Mouse (Mus musculus) heart, embryonic 15.5 days (tissue): ENCODE measurements around the gene Eepd1. TPM values are rescaled to one million over a fixed set of nuclear protein-coding genes. Genes with fewer than 3 reads are reported as not detected.

Source experiments
- ATAC-seq: fragments of 200-750 bp; cut with Nextera tagmentation; replicated peaks from 2 replicates; pipeline ENCODE4 v1.8.0; 2017; ENCODE audit warnings: low read depth, moderate TSS enrichment; ENCODE audit not compliant: insufficient number of reproducible peaks, insufficient read depth, low FRiP score
- H3K27ac ChIP-seq: fragments of 300-500 bp; sonication (generic); 2 replicates; pipeline ENCODE4 v1.5.1; 2015; ENCODE audit warnings: mild to moderate bottlenecking, inconsistent platforms
- H3K27me3 ChIP-seq: fragments of 300-500 bp; sonication (generic); 2 replicates; pipeline ENCODE4 v1.6.1; 2015; ENCODE audit warnings: inconsistent platforms
- H3K36me3 ChIP-seq: fragments of 300-500 bp; sonication (generic); 2 replicates; pipeline ENCODE4 v1.6.1; 2015; ENCODE audit warnings: mild to moderate bottlenecking, inconsistent platforms
- H3K4me1 ChIP-seq: fragments of 300-500 bp; sonication (generic); replicated peaks from 2 replicates; pipeline ENCODE4 v1.6.1; 2015; ENCODE audit warnings: inconsistent platforms
- H3K4me2 ChIP-seq: fragments of 300-500 bp; sonication (generic); 2 replicates; pipeline ENCODE4 v1.6.1; 2015; ENCODE audit warnings: inconsistent platforms, mild to moderate bottlenecking, moderate library complexity
- H3K4me3 ChIP-seq: fragments of 300-500 bp; sonication (generic); 2 replicates; pipeline ENCODE4 v1.5.1; 2015; ENCODE audit warnings: mild to moderate bottlenecking, inconsistent platforms
- H3K9ac ChIP-seq: fragments of 300-500 bp; sonication (generic); 2 replicates; pipeline ENCODE4 v1.6.1; 2015; ENCODE audit warnings: mild to moderate bottlenecking, inconsistent platforms
- H3K9me3 ChIP-seq: fragments of 300-500 bp; sonication (generic); replicated peaks from 2 replicates; pipeline ENCODE4 v1.6.1; 2016; ENCODE audit warnings: inconsistent platforms
- WGBS: fragments of 180-500 bp; shearing (Covaris S2); methylation state at CpG from one replicate; pipeline ENCODE4 v1.1.7; 2015; ENCODE audit warnings: mixed read lengths; 5-methylcytosine and 5-hydroxymethylcytosine counted together
- polyA plus RNA-seq: library from polyadenylated mRNA; unstranded; fragments of >200 nt; fragmentation: Nextera tagmentation; extraction: Ambion mirVana; gene quantifications from 2 replicates; pipeline ENCODE4 v1.2.1, GENCODE M21; 2015

The Eepd1 gene
- polyA plus RNA-seq, 1 experiment from 2014 or later, result 21.5 TPM

GRCm38 (mm10) chr9:25489221-25489960 lies 8.0 kb downstream of the Eepd1 start:
- no peaks in the 10 kb centered on the region for H3K9me3 ChIP-seq
- no peak for ATAC-seq
- H3K4me2 ChIP-seq, result no peak overlapping the region
- WGBS, result 51% methylated on average over 7 of the region's 7 CpGs
- peaks cover 72% of the 10 kb centered on the region for H3K4me1 ChIP-seq
- H3K27me3 ChIP-seq, result no peaks in the 10 kb centered on the region
- H3K36me3 ChIP-seq, result no peaks in the 10 kb centered on the region
- H3K9ac ChIP-seq, result no peak overlapping the region
- H3K4me3 ChIP-seq, result no peak overlapping the region
- H3K27ac ChIP-seq, result peak overlapping the region; percentile 49

GRCm38 (mm10) chr9:25490278-25491145 lies 9.2 kb downstream of the Eepd1 start:
- ATAC-seq, result no peak
- Histone ChIP-seq H3K4me1 (peaks cover 62% of the 10 kb centered on the region), H3K4me2 (no peak overlapping the region), H3K9ac (no peak overlapping the region), H3K9me3 (no peaks in the 10 kb centered on the region), H3K27me3 (no peaks in the 10 kb centered on the region), H3K4me3 (no peak overlapping the region), H3K36me3 (no peaks in the 10 kb centered on the region), H3K27ac (no peak overlapping the region)
- WGBS, result 66% methylated on average over 13 of the region's 13 CpGs

- ATAC-seq, result peak; percentile 55; the same call in 1 of the 2 replicates
- peaks cover 34% of the 10 kb centered on the region for H3K4me1 ChIP-seq
- no peak overlapping the region for H3K4me3 ChIP-seq
- H3K4me2 ChIP-seq, result no peak overlapping the region
- H3K9ac ChIP-seq, result no peak overlapping the region
- no peaks in the 10 kb centered on the region for H3K9me3 ChIP-seq
- 46% methylated on average over 5 of the region's 5 CpGs for WGBS
- H3K27me3 ChIP-seq, result no peaks in the 10 kb centered on the region
- H3K27ac ChIP-seq, result peak overlapping the region; percentile 52
- no peaks in the 10 kb centered on the region for H3K36me3 ChIP-seq
Measured at GRCm38 (mm10) chr9:25493918-25494317, 12.6 kb downstream of the Eepd1 start.

DNA sequence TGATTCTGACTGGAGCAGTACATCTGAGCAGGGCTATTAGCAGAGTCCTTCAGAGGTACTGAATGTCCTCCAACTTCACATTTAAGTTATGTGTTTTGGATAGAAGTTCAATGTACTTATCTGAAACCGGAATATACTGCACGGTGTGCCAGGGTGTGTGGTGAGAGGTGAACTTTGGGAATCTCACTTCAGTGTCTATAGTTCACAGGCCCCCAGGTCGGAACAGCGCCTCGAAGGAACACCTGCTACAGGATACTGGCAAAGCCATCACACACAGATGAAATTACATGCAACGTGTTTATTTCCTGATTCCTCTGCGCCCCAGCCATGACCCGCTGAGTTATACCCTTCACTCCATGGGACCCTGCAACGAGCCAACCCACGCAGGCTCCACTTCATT lies 14.3 kb downstream of the Eepd1 start:
- H3K9me3 ChIP-seq, result no peaks in the 10 kb centered on the region
- H3K27ac ChIP-seq, result no peak overlapping the region
- no peak overlapping the region for H3K4me2 ChIP-seq
- peaks cover 32% of the 10 kb centered on the region for H3K4me1 ChIP-seq
- no peak overlapping the region for H3K9ac ChIP-seq
- H3K36me3 ChIP-seq, result no peaks in the 10 kb centered on the region
- no peaks in the 10 kb centered on the region for H3K27me3 ChIP-seq
- no peak overlapping the region for H3K4me3 ChIP-seq
- WGBS, result 89% methylated on average over 10 of the region's 10 CpGs
- no peak for ATAC-seq

DNA sequence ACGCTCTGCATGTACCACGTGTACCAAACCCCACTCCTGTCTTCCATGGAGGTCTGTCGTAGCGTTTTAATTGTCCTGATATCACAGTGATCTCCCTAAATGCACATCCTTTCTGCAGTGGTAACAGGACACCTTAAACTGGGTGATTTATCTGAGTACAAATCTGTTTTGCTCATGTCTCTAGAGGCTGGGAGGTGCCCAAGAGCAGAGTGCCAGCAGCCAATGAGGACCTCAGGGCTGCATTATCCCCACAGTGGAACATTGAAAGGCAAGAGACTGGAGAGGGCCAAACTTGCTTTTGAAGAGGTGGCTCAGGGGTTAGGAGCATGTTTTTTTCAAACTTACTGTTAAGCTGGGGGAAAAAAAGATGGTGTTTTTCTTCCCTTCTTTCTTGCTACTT lies 14.8 kb downstream of the Eepd1 start:
- Histone ChIP-seq H3K9me3 (no peaks in the 10 kb centered on the region), H3K27ac (no peak overlapping the region), H3K9ac (no peak overlapping the region), H3K4me2 (no peak overlapping the region), H3K4me3 (no peak overlapping the region), H3K36me3 (no peaks in the 10 kb centered on the region), H3K4me1 (peaks cover 30% of the 10 kb centered on the region), H3K27me3 (no peaks in the 10 kb centered on the region)
- ATAC-seq, result no peak
- WGBS, result 76% methylated on average over 4 of the region's 4 CpGs

DNA sequence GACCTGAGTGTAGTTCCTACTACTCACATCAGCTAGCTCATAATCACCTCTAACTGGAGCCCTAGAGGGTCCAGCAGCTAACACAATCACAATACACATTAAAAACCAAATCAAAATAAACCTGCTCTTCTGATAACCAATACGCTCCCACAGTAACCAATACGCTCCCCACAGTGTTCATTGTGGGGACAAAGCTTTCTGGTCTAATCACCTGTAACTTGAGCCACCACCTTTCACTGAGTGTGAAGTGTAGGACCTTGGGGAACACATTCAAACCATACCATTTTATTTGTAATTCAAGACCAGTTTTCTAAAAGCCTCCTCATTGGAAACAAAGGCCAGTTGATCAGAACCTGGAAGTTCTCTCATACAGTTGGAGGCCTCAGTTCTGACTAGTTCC lies 15.4 kb downstream of the Eepd1 start:
- no peaks in the 10 kb centered on the region for H3K9me3 ChIP-seq
- no peak overlapping the region for H3K9ac ChIP-seq
- H3K27me3 ChIP-seq, result no peaks in the 10 kb centered on the region
- ATAC-seq, result no peak
- no peaks in the 10 kb centered on the region for H3K36me3 ChIP-seq
- peaks cover 30% of the 10 kb centered on the region for H3K4me1 ChIP-seq
- no peak overlapping the region for H3K4me3 ChIP-seq
- H3K27ac ChIP-seq, result no peak overlapping the region
- 93% methylated on average over 2 of the region's 2 CpGs for WGBS
- no peak overlapping the region for H3K4me2 ChIP-seq

GRCm38 (mm10) chr9:25498770-25499169 lies 17.4 kb downstream of the Eepd1 start:
- Histone ChIP-seq H3K9ac (no peak overlapping the region), H3K4me3 (no peak overlapping the region), H3K9me3 (no peaks in the 10 kb centered on the region), H3K36me3 (no peaks in the 10 kb centered on the region), H3K4me1 (peaks cover 24% of the 10 kb centered on the region), H3K27ac (peak overlapping the region; percentile 1; the same call in 1 of the 2 replicates), H3K4me2 (no peak overlapping the region), H3K27me3 (no peaks in the 10 kb centered on the region)
- ATAC-seq, result 0 out of 2 replicates have a peak, but pooled peaks have one; percentile 18
- WGBS, result 19% methylated on average over 4 of the region's 4 CpGs

DNA sequence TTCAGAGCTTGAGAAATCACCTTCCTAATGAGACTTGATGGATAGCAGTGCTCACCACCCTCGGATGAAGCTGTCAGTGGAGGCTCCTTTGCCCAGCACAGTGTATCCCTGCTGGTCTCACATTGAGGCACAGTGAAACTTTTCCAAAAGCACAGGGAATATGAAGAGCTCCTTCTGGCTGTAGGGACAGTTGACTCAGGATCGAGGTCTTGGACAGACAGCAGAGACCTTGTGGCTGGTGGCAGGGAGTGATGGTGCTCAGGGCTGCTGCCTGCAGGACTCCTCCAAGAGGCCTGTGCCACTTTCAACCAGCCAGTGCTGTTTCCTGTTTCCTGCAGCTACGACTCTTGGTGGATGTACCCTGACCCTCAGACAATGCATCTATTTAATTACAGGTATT lies 18.0 kb downstream of the Eepd1 start:
- WGBS, result 30% methylated on average over 3 of the region's 3 CpGs
- peak overlapping the region; percentile 1; the same call in 1 of the 2 replicates for H3K27ac ChIP-seq

DNA sequence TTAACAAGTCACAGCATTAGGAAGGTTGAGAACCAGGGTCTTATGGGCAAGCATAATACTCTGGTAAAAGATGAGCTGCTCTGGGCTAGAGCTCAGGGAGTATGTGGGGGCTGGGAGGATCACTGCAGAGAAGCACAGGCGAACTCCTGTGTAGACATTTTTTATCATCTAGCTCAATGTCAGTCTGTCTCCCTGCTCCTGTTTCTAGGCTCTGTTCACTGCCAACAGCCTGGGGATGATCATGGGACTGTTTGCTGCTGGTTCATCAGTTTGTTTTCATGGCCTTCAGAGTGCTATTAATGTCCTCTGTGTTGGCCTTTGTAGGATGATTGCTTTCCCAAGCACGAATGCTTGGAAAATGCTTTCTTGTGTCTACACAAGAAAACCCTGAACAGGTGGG lies 18.7 kb downstream of the Eepd1 start:
- peaks cover 26% of the 10 kb centered on the region for H3K4me1 ChIP-seq
- no peak overlapping the region for H3K4me2 ChIP-seq
- H3K4me3 ChIP-seq, result no peak overlapping the region
- no peaks in the 10 kb centered on the region for H3K36me3 ChIP-seq
- 61% methylated on average over 2 of the region's 2 CpGs for WGBS
- H3K27ac ChIP-seq, result peak overlapping the region; percentile 1; the same call in 1 of the 2 replicates
- H3K9me3 ChIP-seq, result no peaks in the 10 kb centered on the region
- H3K9ac ChIP-seq, result no peak overlapping the region
- ATAC-seq, result 0 out of 2 replicates have a peak, but pooled peaks have one; percentile 18
- H3K27me3 ChIP-seq, result no peaks in the 10 kb centered on the region

More for the DNA sequence above, 18.0 kb downstream of the Eepd1 start:
- H3K36me3 ChIP-seq, result no peaks in the 10 kb centered on the region
- no peaks in the 10 kb centered on the region for H3K27me3 ChIP-seq
- H3K9ac ChIP-seq, result no peak overlapping the region
- no peak for ATAC-seq
- no peak overlapping the region for H3K4me2 ChIP-seq
- H3K4me3 ChIP-seq, result no peak overlapping the region
- peaks cover 22% of the 10 kb centered on the region for H3K4me1 ChIP-seq
- H3K9me3 ChIP-seq, result no peaks in the 10 kb centered on the region

DNA sequence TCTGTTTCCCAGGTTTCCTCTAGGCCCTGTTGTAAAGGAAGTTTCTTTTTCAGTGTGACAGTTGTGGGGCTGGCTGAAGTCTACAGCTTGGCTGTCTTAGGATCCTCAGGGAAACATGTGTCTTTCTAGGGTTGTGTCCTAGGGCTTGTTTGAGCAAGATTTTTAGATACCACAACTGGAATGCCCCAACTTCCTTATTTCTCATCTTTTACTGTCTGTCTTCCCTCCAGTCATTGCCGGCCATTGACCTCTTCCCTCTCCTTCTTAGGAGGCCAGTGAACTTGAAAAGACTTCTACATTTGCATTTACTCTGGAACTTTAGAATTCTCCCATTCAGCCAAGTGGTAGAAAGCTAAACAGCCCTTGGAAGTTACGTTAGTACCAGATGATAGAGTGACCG lies 27.5 kb downstream of the Eepd1 start:
- no peak overlapping the region for H3K27ac ChIP-seq
- WGBS, result 84% methylated on average over 3 of the region's 3 CpGs

DNA sequence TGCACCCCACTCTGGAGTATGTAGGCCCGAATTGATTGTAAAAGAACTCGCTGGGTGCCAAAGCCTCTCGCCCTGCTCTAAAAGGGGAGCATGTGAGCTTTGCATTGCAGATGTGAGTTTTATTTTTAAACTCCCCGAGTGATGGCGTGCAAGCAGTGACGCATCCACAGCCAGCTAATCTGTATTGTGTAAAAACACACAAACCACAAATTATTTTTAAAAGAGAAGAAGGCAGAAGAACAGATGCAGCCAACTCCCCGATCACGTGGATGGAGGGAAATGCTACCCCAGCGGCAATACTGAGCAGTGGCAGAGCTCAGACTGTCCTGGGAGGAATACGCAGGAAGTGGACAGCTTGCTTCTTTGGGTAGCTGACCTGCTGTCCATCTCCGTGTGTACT lies 29.2 kb downstream of the Eepd1 start:
- peaks cover 47% of the 10 kb centered on the region for H3K4me1 ChIP-seq
- ATAC-seq, result no peak
- no peak overlapping the region; the same call in 1 of the 2 replicates for H3K27ac ChIP-seq
- no peaks in the 10 kb centered on the region for H3K27me3 ChIP-seq
- H3K4me3 ChIP-seq, result no peak overlapping the region
- H3K36me3 ChIP-seq, result no peaks in the 10 kb centered on the region
- WGBS, result 60% methylated on average over 11 of the region's 11 CpGs
- no peak overlapping the region for H3K9ac ChIP-seq
- H3K9me3 ChIP-seq, result no peaks in the 10 kb centered on the region
- no peak overlapping the region for H3K4me2 ChIP-seq

More for the DNA sequence above, 27.5 kb downstream of the Eepd1 start:
- ATAC-seq, result no peak
- no peak overlapping the region for H3K4me3 ChIP-seq
- peaks cover 50% of the 10 kb centered on the region for H3K4me1 ChIP-seq
- H3K9me3 ChIP-seq, result no peaks in the 10 kb centered on the region
- H3K9ac ChIP-seq, result no peak overlapping the region
- no peak overlapping the region for H3K4me2 ChIP-seq
- H3K36me3 ChIP-seq, result no peaks in the 10 kb centered on the region
- H3K27me3 ChIP-seq, result no peaks in the 10 kb centered on the region
